Mouse (Mus musculus): Measurements from ENCODE around the gene Osbp2.

GRCm38 (mm10) chr11:3912875-3913271, 49.2 kb upstream of the Osbp2 start:
- TF ChIP-seq POLR2A (IDR thresholded peaks at IDR 0.05; ENCODE audit: insufficient read length, low read depth) (peak; percentile 42), TCF12 (IDR thresholded peaks at IDR 0.05; ENCODE audit: insufficient read depth, poor library complexity, severe bottlenecking) (no peak), CEBPB (IDR thresholded peaks at IDR 0.05; ENCODE audit: insufficient read depth, poor library complexity, severe bottlenecking) (no peak), TCF3 (IDR thresholded peaks at IDR 0.05; ENCODE audit: insufficient read length, low read depth) (no peak)
